Mouse (Mus musculus) effector memory CD4-positive, alpha-beta T cell, adult 5 months (primary cell): ENCODE measurements around the gene Sh3pxd2b. TPM values are rescaled to one million over a fixed set of nuclear protein-coding genes. Genes with fewer than 3 reads are reported as not detected.

Source experiments
- polyA plus RNA-seq: library from polyadenylated mRNA; unstranded; fragments of 100-300 nt; shearing (Covaris generic); gene quantifications from one replicate; pipeline ENCODE4 v1.2.1, GENCODE M21; 2017

Sh3pxd2b gene
- not detected for polyA plus RNA-seq

GRCm38 (mm10) chr11:32347607-32348432 is at the start of gene Sh3pxd2b:
Gene Sh3pxd2b (plus strand): TSS chr11:32347820.

GRCm38 (mm10) chr11:32299865-32300264 is 47.8 kb upstream of the Sh3pxd2b start, which contains the start of gene Hbq1a:
Gene Hbq1a (plus strand): TSS chr11:32300069.

GRCm38 (mm10) chr11:32454800-32455506 is 107.3 kb downstream of the Sh3pxd2b start, which contains the start of gene Ubtd2:
Gene Ubtd2 (plus strand): TSS chr11:32455370.

Other genes with a start within 250 kb of the Sh3pxd2b start
- 4.8 TPM for gene Il9r, start 147.5 kb upstream of the Sh3pxd2b start, polyA plus RNA-seq
- gene Snrnp25, start 142.4 kb upstream of the Sh3pxd2b start, polyA plus RNA-seq: 20.3 TPM
- not detected for gene Rhbdf1, start 125.5 kb upstream of the Sh3pxd2b start, polyA plus RNA-seq
- gene Mpg, start 121.3 kb upstream of the Sh3pxd2b start, polyA plus RNA-seq: 15.4 TPM
- 47.4 TPM for gene Nprl3, start 80.1 kb upstream of the Sh3pxd2b start, polyA plus RNA-seq
- not detected for gene Hba-x, start 71.4 kb upstream of the Sh3pxd2b start, polyA plus RNA-seq
- gene Hba-a1, start 64.3 kb upstream of the Sh3pxd2b start, polyA plus RNA-seq: not detected
- not detected for gene Hbq1b, start 60.9 kb upstream of the Sh3pxd2b start, polyA plus RNA-seq
- gene Hba-a2, start 51.3 kb upstream of the Sh3pxd2b start, polyA plus RNA-seq: not detected
- gene Hbq1a, start 47.8 kb upstream of the Sh3pxd2b start, polyA plus RNA-seq: not detected
- gene Ubtd2, start 107.5 kb downstream of the Sh3pxd2b start, polyA plus RNA-seq: 8.5 TPM
- gene Efcab9, start 184.3 kb downstream of the Sh3pxd2b start, polyA plus RNA-seq: 0.97 TPM
- gene Stk10, start 185.5 kb downstream of the Sh3pxd2b start, polyA plus RNA-seq: 198 TPM